4 mouse cellular contexts compared by ENCODE assay signal in the genomic region with DNA sequence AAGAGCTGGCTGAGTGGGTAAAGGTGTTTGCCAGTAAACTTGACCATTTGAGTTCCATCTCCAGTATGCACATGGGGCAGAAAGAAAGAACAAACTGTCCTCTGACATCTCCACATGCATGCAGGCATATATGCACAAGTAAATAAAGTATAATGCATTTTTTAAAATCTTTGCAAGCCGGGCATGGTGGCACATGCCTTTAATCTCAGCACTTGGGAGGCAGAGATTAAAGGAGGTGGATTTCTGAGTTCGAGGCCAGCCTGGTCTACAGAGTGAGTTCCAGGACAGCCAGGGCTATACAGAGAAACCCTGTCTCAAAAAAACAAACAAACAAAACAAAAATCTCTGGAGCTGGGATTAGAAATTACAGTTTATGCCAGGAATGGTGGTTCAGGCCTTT. TPM values are rescaled to one million over a fixed set of nuclear protein-coding genes. Genes with fewer than 3 reads are reported as not detected.
"Had no signal": no experiment of that assay in that cellular context is flagged by ENCODE, and none has a peak within 500 bp of the region (broad histone marks: within the 10 kb centered on the region; RNA-seq: fewer than 3 reads in every experiment).

No protein-coding gene starts in this region.

RNA-seq across cellular contexts. Expression of gene Grid2ip, which starts 37.8 kb away (rescaled TPM):
- polyA plus RNA-seq: heart, embryonic 13.5 days; heart, embryonic 15.5 days; heart, postnatal 0 days; inflammation-experienced regulatory T-cells, adult 6 months had no signal
